Mouse (Mus musculus) myocyte (in vitro differentiated cells): ENCODE measurements at regions not wholly inside any gene's neighbourhood (a gene's known extent, or its start where the extent isn't known, plus 50 kb on each side); places are given as distances from the start of the nearest gene placed in this dataset.

Experiments
- CEBPB ChIP-seq: IDR thresholded peaks from 2 replicates; pipeline ENCODE4 v1.6.1; 2011; ENCODE audit warnings: mild to moderate bottlenecking, moderate library complexity; ENCODE audit not compliant: poor library complexity, insufficient read depth, severe bottlenecking
- MYOG ChIP-seq, 3 experiments: IDR thresholded peaks; one replicate each; pipeline ENCODE4 v1.6.1; 2011; ENCODE audit warnings: control low read depth in 2 of 3, low read depth in 2 of 3, mild to moderate bottlenecking in 2 of 3; ENCODE audit not compliant: insufficient read length in 2 of 3, control insufficient read depth in 1 of 3, insufficient read depth in 1 of 3
- POLR2A ChIP-seq: IDR thresholded peaks from one replicate; pipeline ENCODE4 v1.6.1; 2011; ENCODE audit warnings: low read depth, mild to moderate bottlenecking, control low read depth, moderate library complexity; ENCODE audit not compliant: insufficient read length
- POLR2AphosphoS2 ChIP-seq: IDR thresholded peaks from one replicate; pipeline ENCODE4 v1.6.1; 2011; ENCODE audit warnings: low read depth, control low read depth; ENCODE audit not compliant: insufficient read length
- REST ChIP-seq: IDR thresholded peaks from one replicate; pipeline ENCODE4 v1.6.1; 2011; ENCODE audit warnings: mild to moderate bottlenecking, control low read depth, moderate library complexity; ENCODE audit not compliant: insufficient read depth, insufficient read length
- TCF3 ChIP-seq: IDR thresholded peaks from one replicate; pipeline ENCODE4 v1.6.1; 2011; ENCODE audit warnings: low read depth, control low read depth; ENCODE audit not compliant: insufficient read length
- USF1 ChIP-seq: IDR thresholded peaks from one replicate; pipeline ENCODE4 v1.6.1; 2011; ENCODE audit warnings: low read depth, mild to moderate bottlenecking, control low read depth, moderate library complexity

DNA sequence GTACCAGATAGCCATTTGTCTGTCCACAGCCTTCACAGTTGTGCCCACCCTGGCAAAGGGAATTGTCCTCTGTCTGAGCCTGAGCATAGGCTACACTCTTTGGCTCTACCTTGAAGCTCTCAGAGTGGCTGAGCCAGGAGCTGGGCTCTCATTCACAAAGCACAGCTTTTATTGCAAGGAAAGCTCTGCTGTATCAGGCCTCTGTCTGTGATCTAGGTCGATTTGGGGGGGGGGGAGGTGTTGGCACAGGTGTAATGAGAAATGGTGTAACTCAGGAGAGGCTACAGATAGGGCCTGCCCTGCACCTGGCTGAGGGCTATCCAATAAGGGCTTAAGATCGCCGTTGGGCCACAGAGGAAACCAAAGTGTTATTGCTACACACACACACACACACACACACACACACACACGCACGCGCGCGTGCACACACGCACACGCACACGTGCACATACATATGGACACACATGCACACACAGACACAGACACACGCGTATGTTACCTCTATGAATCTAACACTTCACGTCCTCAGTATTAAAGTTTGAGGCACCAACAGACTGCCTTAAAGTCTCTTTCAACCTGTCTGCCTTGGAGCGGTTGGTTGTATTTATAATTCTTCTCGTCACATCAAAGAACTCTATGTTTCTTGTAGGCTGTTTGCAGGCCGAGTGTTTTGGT is 70.9 kb upstream of the Ppara start:
- TF ChIP-seq POLR2A (peak; percentile 29), REST (no peak), USF1 (no peak), TCF3 (no peak), POLR2AphosphoS2 (no peak), CEBPB (no peak), MYOG (IDR thresholded peaks at IDR 0.05; ENCODE audit: control insufficient read depth in 1 of 3, insufficient read depth in 1 of 3, insufficient read length in 2 of 3, low read depth in 2 of 3) (peak in 1 of 3 experiments; percentile 7)
